Mouse (Mus musculus) hindbrain, postnatal 0 days (tissue): ENCODE results near the gene Adprhl2. TPM values are rescaled to one million over a fixed set of nuclear protein-coding genes. Genes with fewer than 3 reads are reported as not detected.

ENCODE experiments used
- ATAC-seq: fragments of 200-750 bp; cut with Nextera tagmentation; 2 replicates; pipeline ENCODE4 v1.8.0; 2017; ENCODE audit warnings: mild to moderate bottlenecking, moderate TSS enrichment, moderate library complexity
- DNase-seq: peaks from one replicate; pipeline ENCODE4 v3.0.0-alpha.2; 2015; ENCODE audit warnings: low spot score
- H3K27ac ChIP-seq: fragments of 300-500 bp; sonication (generic); 2 replicates; pipeline ENCODE4 v1.5.1; 2014; ENCODE audit warnings: mild to moderate bottlenecking
- H3K27me3 ChIP-seq: fragments of 300-500 bp; sonication (generic); 2 replicates; pipeline ENCODE4 v1.6.1; 2014; ENCODE audit warnings: low read length, mixed read lengths; ENCODE audit not compliant: insufficient read depth
- H3K36me3 ChIP-seq: fragments of 300-500 bp; sonication (generic); 2 replicates; pipeline ENCODE4 v1.6.1; 2014; ENCODE audit warnings: low read length, mixed read lengths; ENCODE audit not compliant: insufficient read depth
- H3K4me1 ChIP-seq: fragments of 300-500 bp; sonication (generic); 2 replicates; pipeline ENCODE4 v1.6.1; 2014; ENCODE audit warnings: antibody characterized with exemption, low read length, mixed read lengths; ENCODE audit not compliant: insufficient read depth
- H3K4me2 ChIP-seq: fragments of 300-500 bp; sonication (generic); 2 replicates; pipeline ENCODE4 v1.6.1; 2014; ENCODE audit warnings: low read depth, mild to moderate bottlenecking, low read length, moderate library complexity, mixed read lengths
- H3K4me3 ChIP-seq: fragments of 300-500 bp; sonication (generic); 2 replicates; pipeline ENCODE4 v1.5.1; 2014; ENCODE audit warnings: low read length
- H3K9ac ChIP-seq: fragments of 300-500 bp; sonication (generic); replicated peaks from 2 replicates; pipeline ENCODE4 v1.6.1; 2014; ENCODE audit warnings: mild to moderate bottlenecking, low read length, moderate library complexity, mixed read lengths
- H3K9me3 ChIP-seq: fragments of 300-500 bp; sonication (generic); 2 replicates; pipeline ENCODE4 v1.6.1; 2016; ENCODE audit warnings: low read length, mixed read lengths
- CTCF ChIP-seq: IDR thresholded peaks from 2 replicates; pipeline ENCODE4 v1.5.1; 2016; ENCODE audit warnings: antibody characterized with exemption, control low read depth, low read depth
- WGBS: fragments of 180-500 bp; shearing (Covaris S2); extraction: QIAGEN DNeasy Blood & Tissue Kit; methylation state at CpG from one replicate; pipeline ENCODE4 v1.1.7; 2014; 5-methylcytosine and 5-hydroxymethylcytosine counted together
- polyA plus RNA-seq: library from polyadenylated mRNA; unstranded; fragments of >200 nt; fragmentation: Nextera tagmentation; extraction: Ambion mirVana; gene quantifications from 2 replicates; pipeline ENCODE4 v1.2.1, GENCODE M21; 2015
- total RNA-seq: library from RNA; depleted of rRNA; stranded (reverse); fragments of >200 nt; gene quantifications from 2 replicates; pipeline ENCODE4 v1.2.3, GENCODE M21; 2014

The Adprhl2 gene
- total and polyA plus RNA-seq, 2 experiments from 2014 or later = 64.0 to 73.2 TPM

GRCm38 (mm10) chr4:126287302-126287995 lies 34.1 kb downstream of the Adprhl2 start:
- Histone ChIP-seq H3K27me3 (peaks cover 13% of the 10 kb centered on the region), H3K4me3 (no peak overlapping the region), H3K9ac (no peak overlapping the region), H3K9me3 (no peaks in the 10 kb centered on the region), H3K36me3 (no peaks in the 10 kb centered on the region), H3K4me2 (no peak overlapping the region), H3K4me1 (no peaks in the 10 kb centered on the region), H3K27ac (no peak overlapping the region)
- ATAC-seq (no peak), DNase-seq (no peak)
- TF ChIP-seq CTCF = no peak
- WGBS = 23% methylated on average over 11 of the region's 11 CpGs

GRCm38 (mm10) chr4:126286492-126286891 lies 35.0 kb downstream of the Adprhl2 start, which contains the start of gene Col8a2:
Col8a2 (plus strand) TSS chr4:126286793.
- Histone ChIP-seq H3K4me2 (peak within 1 kb of the TSS; percentile 43), H3K9me3 (no peaks in the 10 kb centered on the region), H3K27ac (no peak within 1 kb of the TSS), H3K9ac (peak within 1 kb of the TSS; percentile 28; the same call in 1 of the 2 replicates), H3K36me3 (no peaks in the 10 kb centered on the region), H3K4me3 (peak within 1 kb of the TSS; percentile 27), H3K27me3 (peaks cover 13% of the 10 kb centered on the region), H3K4me1 (no peaks in the 10 kb centered on the region)
- ATAC-seq = no peak
- no peak for DNase-seq
- TF ChIP-seq CTCF = no peak
- whole genome bisulfite sequencing = 5% methylated on average over 29 of the region's 42 CpGs

- DNase-seq (no peak), ATAC-seq (no peak)
- H3K9ac ChIP-seq = no peak overlapping the region
- no peaks in the 10 kb centered on the region for H3K4me1 ChIP-seq
- WGBS = 92% methylated on average over 8 of the region's 8 CpGs
- no peak for TF ChIP-seq CTCF
- H3K27me3 ChIP-seq = peaks cover 13% of the 10 kb centered on the region
- H3K36me3 ChIP-seq = no peaks in the 10 kb centered on the region
- H3K27ac ChIP-seq = no peak overlapping the region
- no peak overlapping the region for H3K4me3 ChIP-seq
- H3K4me2 ChIP-seq = no peak overlapping the region
- H3K9me3 ChIP-seq = no peaks in the 10 kb centered on the region
Measured at GRCm38 (mm10) chr4:126283582-126283981, 37.9 kb downstream of the Adprhl2 start.

- no peaks in the 10 kb centered on the region for H3K9me3 ChIP-seq
- no peak overlapping the region for H3K4me3 ChIP-seq
- WGBS = 70% methylated on average over 9 of the region's 9 CpGs
- DNase-seq (no peak), ATAC-seq (no peak)
- H3K9ac ChIP-seq = no peak overlapping the region
- H3K27me3 ChIP-seq = peaks cover 11% of the 10 kb centered on the region
- no peak overlapping the region for H3K27ac ChIP-seq
- TF ChIP-seq CTCF = no peak
- peaks cover 4% of the 10 kb centered on the region; the same call in 1 of the 2 replicates for H3K4me1 ChIP-seq
- no peaks in the 10 kb centered on the region for H3K36me3 ChIP-seq
- no peak overlapping the region for H3K4me2 ChIP-seq
Measured at GRCm38 (mm10) chr4:126281706-126282105, 39.8 kb downstream of the Adprhl2 start.

- Histone ChIP-seq H3K9me3 (no peaks in the 10 kb centered on the region), H3K27ac (no peak overlapping the region), H3K27me3 (no peaks in the 10 kb centered on the region), H3K9ac (no peak overlapping the region), H3K4me2 (no peak overlapping the region), H3K4me3 (no peak overlapping the region), H3K36me3 (no peaks in the 10 kb centered on the region), H3K4me1 (peaks cover 4% of the 10 kb centered on the region; the same call in 1 of the 2 replicates)
- no peak for TF ChIP-seq CTCF
- ATAC-seq (no peak), DNase-seq (no peak)
- WGBS = 61% methylated on average over 9 of the region's 9 CpGs
Measured at GRCm38 (mm10) chr4:126278961-126279360, 42.5 kb downstream of the Adprhl2 start.

GRCm38 (mm10) chr4:126278565-126278915 lies 43.0 kb downstream of the Adprhl2 start:
- WGBS = 37% methylated on average over 9 of the region's 9 CpGs
- TF ChIP-seq CTCF = no peak
- H3K9me3 ChIP-seq = no peaks in the 10 kb centered on the region
- DNase-seq (no peak), ATAC-seq (no peak)
- H3K4me1 ChIP-seq = peaks cover 4% of the 10 kb centered on the region; the same call in 1 of the 2 replicates
- H3K36me3 ChIP-seq = no peaks in the 10 kb centered on the region
- H3K4me2 ChIP-seq = no peak overlapping the region
- no peak overlapping the region for H3K9ac ChIP-seq
- H3K27ac ChIP-seq = no peak overlapping the region
- H3K4me3 ChIP-seq = no peak overlapping the region
- H3K27me3 ChIP-seq = no peaks in the 10 kb centered on the region
